Mouse (Mus musculus) midbrain, embryonic 14.5 days (tissue): ENCODE data around the gene Hs3st1. TPM values are rescaled to one million over a fixed set of nuclear protein-coding genes. Genes with fewer than 3 reads are reported as not detected.

Source experiments
- ATAC-seq: fragments of 200-750 bp; cut with Nextera tagmentation; 2 replicates; pipeline ENCODE4 v1.8.0; 2017; ENCODE audit warnings: moderate number of reproducible peaks, moderate library complexity; ENCODE audit not compliant: low FRiP score, low TSS enrichment
- DNase-seq: peaks from one replicate; pipeline ENCODE4 v3.0.0-alpha.2; 2015
- H3K27ac ChIP-seq: fragments of 300-500 bp; sonication (generic); replicated peaks from 2 replicates; pipeline ENCODE4 v1.5.1; 2014; ENCODE audit warnings: mild to moderate bottlenecking, low read depth, low read length, moderate library complexity
- H3K27me3 ChIP-seq: fragments of 300-500 bp; sonication (generic); 2 replicates; pipeline ENCODE4 v1.6.1; 2014; ENCODE audit warnings: low read length, control low read depth, mixed read lengths; ENCODE audit not compliant: control insufficient read depth, insufficient read depth
- H3K36me3 ChIP-seq: fragments of 300-500 bp; sonication (generic); 2 replicates; pipeline ENCODE4 v1.6.1; 2014; ENCODE audit warnings: low read length, control low read depth; ENCODE audit not compliant: control insufficient read depth, insufficient read depth
- H3K4me1 ChIP-seq: fragments of 300-500 bp; sonication (generic); 2 replicates; pipeline ENCODE4 v1.6.1; 2014; ENCODE audit warnings: mild to moderate bottlenecking, antibody characterized with exemption, low read length, control low read depth; ENCODE audit not compliant: control insufficient read depth, insufficient read depth
- H3K4me2 ChIP-seq: fragments of 300-500 bp; sonication (generic); 2 replicates; pipeline ENCODE4 v1.6.1; 2014; ENCODE audit warnings: mild to moderate bottlenecking, low read length, moderate library complexity
- H3K4me3 ChIP-seq: fragments of 300-500 bp; sonication (generic); replicated peaks from 2 replicates; pipeline ENCODE4 v1.5.1; 2014; ENCODE audit warnings: low read depth, low read length
- H3K9ac ChIP-seq: fragments of 300-500 bp; sonication (generic); replicated peaks from 2 replicates; pipeline ENCODE4 v1.6.1; 2014; ENCODE audit warnings: mild to moderate bottlenecking, low read length, moderate library complexity
- H3K9me3 ChIP-seq: fragments of 300-500 bp; sonication (generic); 2 replicates; pipeline ENCODE4 v1.6.1; 2016; ENCODE audit warnings: low read length, control low read depth, mixed read lengths; ENCODE audit not compliant: control insufficient read depth
- WGBS: fragments of 180-500 bp; shearing (Covaris S2); extraction: QIAGEN DNeasy Blood & Tissue Kit; methylation state at CpG from one replicate; pipeline ENCODE4 v1.1.7; 2014; 5-methylcytosine and 5-hydroxymethylcytosine counted together
- polyA plus RNA-seq: library from polyadenylated mRNA; unstranded; fragments of >200 nt; fragmentation: Nextera tagmentation; extraction: Ambion mirVana; gene quantifications from 2 replicates; pipeline ENCODE4 v1.2.1, GENCODE M21; 2014

Gene Hs3st1
- polyA plus RNA-seq, 1 experiment from 2014 or later: 25.4 TPM

DNA sequence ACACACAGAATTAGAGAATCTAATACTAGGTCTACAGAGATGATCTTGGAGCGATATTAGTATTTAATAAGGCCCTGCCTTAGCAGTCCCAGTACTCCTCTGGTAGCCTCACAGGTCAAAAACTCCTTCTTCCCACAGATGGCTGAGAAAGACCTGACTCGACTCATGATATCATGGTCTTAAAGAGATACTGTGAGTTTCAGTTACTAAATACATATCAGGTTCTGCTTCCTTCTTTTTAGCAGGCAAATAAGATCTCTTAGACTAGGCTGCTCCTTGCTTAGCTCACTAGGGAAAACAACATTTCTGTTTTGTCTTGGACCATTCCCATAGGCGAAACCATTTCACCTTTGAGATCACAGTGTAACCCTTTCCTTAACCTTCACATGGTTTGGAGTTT lies 119.2 kb downstream of the Hs3st1 start:
- no peaks in the 10 kb centered on the region for H3K27me3 ChIP-seq
- DNase-seq: no peak
- 88% methylated on average over 3 of the region's 3 CpGs for WGBS

DNA sequence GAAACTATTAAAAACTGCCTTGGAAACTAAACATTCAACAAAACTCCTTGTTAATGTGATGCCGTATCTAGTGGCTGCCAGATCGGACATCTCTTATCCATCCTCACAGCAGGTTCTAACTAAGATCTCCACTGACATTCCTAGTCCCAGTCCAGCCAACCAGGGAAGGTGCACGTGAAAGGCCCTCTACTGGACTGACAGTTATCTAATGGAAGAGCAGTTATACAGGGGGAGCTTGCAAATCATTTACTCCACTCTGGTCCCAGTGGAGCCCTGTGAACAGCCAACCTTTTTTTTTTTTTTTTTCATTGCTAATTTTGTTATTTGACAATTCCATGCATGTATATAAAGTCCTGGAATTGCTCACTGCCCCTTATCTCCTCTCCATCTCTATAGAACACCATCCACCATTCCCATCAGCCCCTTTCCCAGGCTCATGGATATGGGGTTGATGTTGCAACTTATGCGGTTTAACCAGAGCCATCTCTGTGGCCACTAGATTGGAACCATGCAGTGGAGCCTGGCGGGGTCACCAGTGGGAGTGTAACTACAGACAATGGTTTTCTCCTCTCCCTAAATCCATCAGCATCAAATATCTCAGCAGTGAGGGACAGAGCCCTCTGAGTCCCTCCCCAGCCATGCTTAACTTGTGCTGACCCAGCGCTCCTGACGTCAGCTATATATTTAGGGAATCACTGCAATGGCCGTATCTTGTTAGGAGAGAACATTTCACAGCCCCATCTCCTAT lies 120.8 kb downstream of the Hs3st1 start:
- 87% methylated on average over 8 of the region's 8 CpGs for WGBS
- no peaks in the 10 kb centered on the region for H3K27me3 ChIP-seq
- ATAC-seq: no peak

More for the DNA sequence above, 119.2 kb downstream of the Hs3st1 start:
- Histone ChIP-seq H3K9me3 (no peaks in the 10 kb centered on the region), H3K36me3 (no peaks in the 10 kb centered on the region), H3K4me1 (no peaks in the 10 kb centered on the region), H3K4me2 (no peak overlapping the region), H3K4me3 (no peak overlapping the region), H3K9ac (no peak overlapping the region), H3K27ac (no peak overlapping the region)
- ATAC-seq: no peak

DNA sequence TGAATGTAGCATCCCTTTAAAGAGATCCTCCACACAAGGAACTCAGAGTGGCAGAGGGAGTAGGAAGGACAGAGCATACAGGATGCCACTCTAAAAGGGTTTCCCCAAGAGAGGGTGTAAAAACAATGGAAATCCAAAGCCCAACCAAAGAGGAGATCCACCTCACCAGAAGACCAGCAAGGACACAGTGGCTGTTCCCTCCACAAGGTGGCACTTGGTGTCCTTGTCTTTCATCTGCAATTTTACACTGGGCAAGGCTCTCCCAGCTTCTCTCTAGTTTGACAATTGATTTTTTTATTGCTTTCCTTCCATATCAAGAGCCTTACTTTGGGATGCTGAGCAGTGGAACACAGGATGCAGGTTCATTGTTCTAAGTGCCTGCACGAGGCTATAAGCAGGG lies 122.1 kb downstream of the Hs3st1 start:
- Histone ChIP-seq H3K36me3 (no peaks in the 10 kb centered on the region), H3K9ac (no peak overlapping the region), H3K4me2 (no peak overlapping the region), H3K9me3 (no peaks in the 10 kb centered on the region), H3K27me3 (no peaks in the 10 kb centered on the region), H3K4me3 (no peak overlapping the region), H3K27ac (no peak overlapping the region), H3K4me1 (no peaks in the 10 kb centered on the region)
- no peak for ATAC-seq
- no peak for DNase-seq
- 66% methylated on average over 1 of the region's 1 CpGs for WGBS

More for the DNA sequence above, 120.8 kb downstream of the Hs3st1 start:
- no peaks in the 10 kb centered on the region for H3K4me1 ChIP-seq
- H3K4me3 ChIP-seq: no peak overlapping the region
- no peak overlapping the region for H3K9ac ChIP-seq
- no peak for DNase-seq
- no peak overlapping the region for H3K27ac ChIP-seq
- H3K4me2 ChIP-seq: no peak overlapping the region
- H3K9me3 ChIP-seq: no peaks in the 10 kb centered on the region
- no peaks in the 10 kb centered on the region for H3K36me3 ChIP-seq

DNA sequence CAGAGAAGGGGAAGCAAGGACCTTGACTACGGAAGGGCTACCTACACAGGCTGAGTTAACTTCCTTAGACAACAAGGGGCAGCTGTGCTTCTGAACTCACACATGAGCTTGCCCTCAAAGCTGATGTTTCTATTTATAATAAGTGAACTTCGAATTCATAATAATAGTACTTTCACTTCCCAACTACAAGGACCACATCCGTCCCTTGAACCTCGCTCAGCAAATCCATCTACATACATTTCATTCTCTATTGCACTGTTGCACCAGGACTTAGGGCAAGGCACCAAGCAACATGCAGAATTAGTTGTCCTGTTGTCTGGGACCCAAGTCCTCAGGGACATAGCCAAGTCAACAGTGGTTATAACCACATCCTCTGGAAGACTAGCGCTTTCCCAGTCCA lies 124.4 kb downstream of the Hs3st1 start:
- no peak for DNase-seq
- H3K27ac ChIP-seq: no peak overlapping the region
- no peak for ATAC-seq
- no peaks in the 10 kb centered on the region for H3K4me1 ChIP-seq
- H3K4me2 ChIP-seq: no peak overlapping the region
- no peaks in the 10 kb centered on the region for H3K9me3 ChIP-seq
- H3K27me3 ChIP-seq: no peaks in the 10 kb centered on the region
- H3K36me3 ChIP-seq: no peaks in the 10 kb centered on the region
- no peak overlapping the region for H3K9ac ChIP-seq
- 96% methylated on average over 5 of the region's 5 CpGs for WGBS
- H3K4me3 ChIP-seq: no peak overlapping the region

DNA sequence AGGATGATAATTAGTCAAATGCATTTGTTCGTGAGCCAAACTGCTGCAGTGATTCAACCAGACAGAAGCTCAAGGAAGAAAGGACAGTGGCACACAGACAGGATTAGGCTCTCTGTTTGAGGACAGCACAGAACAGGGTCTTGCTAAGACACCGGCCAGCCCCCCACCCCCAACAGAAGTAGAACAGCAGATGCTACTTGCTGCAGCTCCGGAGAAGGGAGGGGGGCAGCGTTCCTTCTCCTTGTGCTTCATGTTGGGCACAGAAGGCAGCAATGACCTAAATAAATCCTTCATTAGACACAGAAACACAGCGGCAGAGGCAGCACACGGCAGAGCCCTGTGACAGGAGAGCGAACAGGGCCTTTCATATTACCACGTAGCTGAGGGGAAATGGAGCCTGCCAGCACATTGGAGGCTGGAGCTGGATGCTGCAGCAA lies 130.2 kb downstream of the Hs3st1 start:
- no peaks in the 10 kb centered on the region for H3K4me1 ChIP-seq
- H3K9ac ChIP-seq: no peak overlapping the region; the same call in 1 of the 2 replicates
- H3K9me3 ChIP-seq: no peaks in the 10 kb centered on the region
- ATAC-seq (no peak), DNase-seq (peak; percentile 41)
- H3K4me3 ChIP-seq: no peak overlapping the region
- peak overlapping the region; percentile 18 for H3K4me2 ChIP-seq
- H3K27me3 ChIP-seq: no peaks in the 10 kb centered on the region
- 41% methylated on average over 8 of the region's 8 CpGs for WGBS
- 0 out of 2 replicates have a peak overlapping the region, but pooled peaks have one; percentile 21 for H3K27ac ChIP-seq
- no peaks in the 10 kb centered on the region for H3K36me3 ChIP-seq

DNA sequence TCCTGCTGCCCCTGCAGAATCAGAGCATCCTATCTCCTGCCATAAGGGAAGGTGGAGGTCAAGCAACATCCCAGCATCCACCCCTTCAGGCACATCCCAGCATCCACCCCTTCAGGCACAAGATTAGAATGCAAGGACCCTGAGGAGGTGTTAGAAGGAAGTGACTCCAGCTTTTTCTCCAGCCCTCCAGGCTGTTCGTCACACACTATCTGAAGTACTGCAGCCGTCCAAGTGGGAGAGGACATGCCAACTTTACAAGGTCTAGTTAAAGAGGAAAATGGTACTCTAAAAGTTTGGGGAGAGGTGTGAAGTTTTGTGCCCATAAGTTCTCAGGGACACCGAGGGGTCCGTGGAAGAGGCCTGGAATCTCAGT lies 131.1 kb downstream of the Hs3st1 start:
- Histone ChIP-seq H3K9me3 (no peaks in the 10 kb centered on the region), H3K36me3 (no peaks in the 10 kb centered on the region), H3K9ac (no peak overlapping the region), H3K27ac (no peak overlapping the region), H3K4me1 (no peaks in the 10 kb centered on the region), H3K4me3 (no peak overlapping the region), H3K27me3 (no peaks in the 10 kb centered on the region), H3K4me2 (no peak overlapping the region)
- ATAC-seq: no peak
- DNase-seq: no peak
- 64% methylated on average over 4 of the region's 4 CpGs for WGBS

DNA sequence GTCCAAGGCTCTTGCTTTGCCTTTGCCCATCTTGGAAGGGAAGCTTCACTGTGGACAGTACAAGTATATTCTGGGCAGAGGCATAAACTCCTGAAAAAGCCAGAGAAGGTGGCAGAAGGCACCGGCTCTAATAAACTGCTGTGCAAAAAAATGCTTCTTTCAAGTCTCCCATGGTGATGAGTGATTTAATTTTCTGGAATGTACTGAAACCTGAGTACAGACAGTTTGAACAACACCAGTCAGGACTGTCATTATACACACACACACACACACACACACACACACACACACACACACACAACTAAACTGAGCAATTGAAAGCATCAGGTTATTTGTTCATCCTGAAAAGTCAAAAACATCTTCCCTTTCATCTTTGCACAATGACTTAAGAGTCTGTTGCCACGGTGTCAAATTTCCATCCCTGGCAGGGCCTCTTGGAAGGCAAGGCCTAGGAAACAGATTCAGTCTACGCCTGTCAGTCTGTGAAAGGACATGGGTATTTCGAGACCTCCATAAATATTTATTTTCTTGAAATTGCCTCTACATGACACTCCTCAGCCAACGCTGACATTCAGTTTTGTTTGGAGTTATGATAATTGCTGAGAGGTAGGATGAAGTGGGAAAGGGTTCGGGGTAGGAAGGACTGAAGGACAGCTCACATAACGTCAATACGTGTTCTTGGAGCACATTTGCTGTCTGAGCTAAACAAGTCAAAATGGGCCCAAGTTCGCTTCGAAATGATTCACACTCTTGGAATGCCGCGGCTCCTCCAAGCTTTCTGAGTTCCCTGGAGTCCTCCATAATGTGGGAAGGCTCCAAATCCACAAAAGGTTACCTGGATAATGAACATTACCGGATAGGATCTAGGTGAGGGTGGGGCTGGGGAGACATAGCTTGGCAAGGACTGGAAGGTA lies 131.7 kb downstream of the Hs3st1 start:
- 56% methylated on average over 13 of the region's 13 CpGs for WGBS
- Histone ChIP-seq H3K27ac (no peak overlapping the region), H3K27me3 (no peaks in the 10 kb centered on the region), H3K4me2 (no peak overlapping the region), H3K9ac (no peak overlapping the region), H3K36me3 (no peaks in the 10 kb centered on the region), H3K4me1 (no peaks in the 10 kb centered on the region), H3K9me3 (no peaks in the 10 kb centered on the region), H3K4me3 (no peak overlapping the region)
- peak; percentile 29 for DNase-seq
- no peak for ATAC-seq

DNA sequence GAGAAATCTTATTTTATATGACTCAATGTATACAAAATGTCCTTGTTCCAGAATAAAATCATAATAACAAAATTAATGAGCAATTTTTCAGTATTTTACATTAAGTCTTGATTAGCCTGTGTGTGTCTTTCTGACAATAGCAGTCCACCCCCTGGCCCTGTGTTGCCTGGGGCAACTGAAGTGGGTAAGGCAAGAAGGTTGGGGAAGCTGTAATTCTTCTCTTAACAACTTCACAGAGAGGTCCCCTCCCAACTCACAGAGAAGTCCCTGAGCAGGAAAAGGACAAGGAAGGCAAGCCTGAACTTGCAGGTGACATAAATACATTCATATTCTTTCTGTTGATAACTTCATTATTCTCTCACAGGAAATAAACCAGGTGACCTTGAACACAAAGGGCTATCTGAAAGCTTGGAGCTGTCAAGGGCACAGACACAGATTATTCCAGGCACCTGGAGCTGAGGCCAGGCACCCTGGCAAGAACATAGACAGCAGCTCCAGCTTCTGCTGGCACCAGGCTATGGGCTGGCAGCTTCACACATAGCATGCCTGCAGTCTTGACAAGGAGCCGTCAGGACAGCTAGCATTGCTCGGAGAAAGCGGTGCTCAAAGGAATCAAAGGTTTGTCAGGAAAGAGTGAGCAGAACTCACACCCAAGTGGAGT lies 134.9 kb downstream of the Hs3st1 start:
- H3K27me3 ChIP-seq: no peaks in the 10 kb centered on the region
- DNase-seq (no peak), ATAC-seq (0 out of 2 replicates have a peak, but pooled peaks have one; percentile 21)
- 80% methylated on average over 3 of the region's 3 CpGs for WGBS
- no peaks in the 10 kb centered on the region for H3K4me1 ChIP-seq
- no peak overlapping the region for H3K4me3 ChIP-seq
- no peak overlapping the region for H3K4me2 ChIP-seq
- H3K27ac ChIP-seq: no peak overlapping the region
- H3K9me3 ChIP-seq: no peaks in the 10 kb centered on the region
- no peak overlapping the region for H3K9ac ChIP-seq
- H3K36me3 ChIP-seq: no peaks in the 10 kb centered on the region
